Mouse (Mus musculus) thymus, postnatal 10 days (tissue): ENCODE results near the gene Map4k3.
A peak's percentile ranks its signal among the peaks of the same experiment; 100 is the strongest.
"Not testable (repeated sequence)": the region's sequence is repeated elsewhere in the genome, so short reads cannot be mapped to it uniquely, and the experiment has no call there.

Source experiments
- DNase-seq, 2 experiments: peaks; one replicate each; pipeline ENCODE4 v3.0.0; 2021; ENCODE audit warnings: low spot score in 2 of 2

The Map4k3 gene

GRCm38 (mm10) chr17:80568441-80568840 is 159.8 kb downstream of the Map4k3 start:
- DNase-seq: no peak

GRCm38 (mm10) chr17:80564611-80564924 is 163.7 kb downstream of the Map4k3 start:
- peak in 1 of 2 experiments; percentile 51 for DNase-seq

GRCm38 (mm10) chr17:80563762-80564610 is 164.3 kb downstream of the Map4k3 start:
- DNase-seq: peak in 1 of 2 experiments; percentile 44

- no peak for DNase-seq
These were observed 165.5 kb downstream of the Map4k3 start for GRCm38 (mm10) chr17:80562792-80563191.

- peak; percentile 59 to 85 for DNase-seq
These were observed 167.4 kb downstream of the Map4k3 start for GRCm38 (mm10) chr17:80560669-80561401.

- DNase-seq: no peak
These were observed 168.5 kb downstream of the Map4k3 start for GRCm38 (mm10) chr17:80559745-80560144.

- DNase-seq: peak in 1 of 2 experiments; percentile 64
These were observed 169.2 kb downstream of the Map4k3 start for GRCm38 (mm10) chr17:80559050-80559449.

- DNase-seq: no peak
These were observed 169.7 kb downstream of the Map4k3 start for GRCm38 (mm10) chr17:80558583-80558982.

GRCm38 (mm10) chr17:80557461-80557860 is 170.8 kb downstream of the Map4k3 start:
- no peak for DNase-seq

- DNase-seq: peak; percentile 56 to 84
These were observed 174.7 kb downstream of the Map4k3 start for GRCm38 (mm10) chr17:80553318-80554270.

- no peak for DNase-seq
These were observed 175.6 kb downstream of the Map4k3 start for GRCm38 (mm10) chr17:80552653-80553052.

GRCm38 (mm10) chr17:80550981-80551380 is 177.3 kb downstream of the Map4k3 start:
- no peak for DNase-seq

- no peak for DNase-seq
These were observed 181.4 kb downstream of the Map4k3 start for GRCm38 (mm10) chr17:80546846-80547245.

GRCm38 (mm10) chr17:80546227-80546626 is 182.1 kb downstream of the Map4k3 start:
- no peak for DNase-seq

GRCm38 (mm10) chr17:80543646-80544045 is 184.6 kb downstream of the Map4k3 start:
- no peak for DNase-seq

GRCm38 (mm10) chr17:80537136-80537535 is 191.1 kb downstream of the Map4k3 start:
- DNase-seq: no peak

GRCm38 (mm10) chr17:80535633-80536032 is 192.7 kb downstream of the Map4k3 start:
- DNase-seq: no peak

- DNase-seq: not testable (repeated sequence)
These were observed 196.9 kb downstream of the Map4k3 start for GRCm38 (mm10) chr17:80531351-80531750.
